8 mouse cellular contexts compared by ENCODE assay signal in genomic region chr16:49766326-49766725, GRCm38 (mm10). TPM values are rescaled to one million over a fixed set of nuclear protein-coding genes. Genes with fewer than 3 reads are reported as not detected.
DNase-seq lines count a peak whose midpoint lies in the region; ATAC-seq and TF ChIP-seq lines count a peak whose summit lies in the region.

No protein-coding gene starts in this region.

- H3K36me3 ChIP-seq in intestine, postnatal 0 days (ENCODE audit: control insufficient read depth, insufficient read depth), result no peaks in the 10 kb centered on the region; the same call in 1 of the 2 replicates

- H3K27me3 ChIP-seq in intestine, postnatal 0 days (replicated peaks; ENCODE audit: control insufficient read depth, insufficient read depth, low read length), result no peaks in the 10 kb centered on the region

- no peak overlapping the region for H3K4me2 ChIP-seq in intestine, postnatal 0 days (replicated peaks; ENCODE audit: low read depth)

- no peak overlapping the region for H3K27ac ChIP-seq in gastrocnemius, adult 2 months
- no peak overlapping the region for H3K27ac ChIP-seq in intestine, postnatal 0 days (ENCODE audit: low read depth, low read length)

- TF ChIP-seq CTCF in gastrocnemius, adult 2 months (IDR thresholded peaks at IDR 0.05), result peak; percentile 52
- peak; percentile 73 for TF ChIP-seq CTCF in intestine, postnatal 0 days (IDR thresholded peaks at IDR 0.05; ENCODE audit: low read depth)

- intact Hi-C loops in gastrocnemius, adult 2 months (cut with DNase I), result loop anchor here (10.0 kb wide), 1 partner anchor 88 kb away; no protein-coding TSS in a partner anchor
- intact Hi-C loops in gastrocnemius, postnatal 36 days (cut with DNase I), result no loop called here
- intact Hi-C loops in gastrocnemius, postnatal 14 days (cut with DNase I; ENCODE audit: low total_unique reads), result no loop called here

- no peaks in the 10 kb centered on the region for H3K4me1 ChIP-seq in intestine, postnatal 0 days (replicated peaks; ENCODE audit: control insufficient read depth, insufficient read depth, low read length)

- H3K4me3 ChIP-seq in gastrocnemius, adult 2 months, result no peak overlapping the region
- H3K4me3 ChIP-seq in intestine, postnatal 0 days (ENCODE audit: low read depth, low read length), result no peak overlapping the region

- no peaks in the 10 kb centered on the region for H3K9me3 ChIP-seq in intestine, postnatal 0 days (ENCODE audit: control insufficient read depth)

- no peak for ATAC-seq in intestine, postnatal 0 days
- ATAC-seq in megakaryocyte, adult 5-6 weeks (ENCODE audit: poor library complexity, severe bottlenecking), result peak; percentile 67

- 53% methylated on average over 3 of the region's 3 CpGs for WGBS in intestine, postnatal 0 days

- DNase-seq in gastrocnemius, adult 2 months, result no peak
- no peak for DNase-seq in gastrocnemius, postnatal 36 days
- peak; percentile 86 for DNase-seq in CD4-positive, CD25-positive, alpha-beta regulatory T cell, adult 2 months (ENCODE audit: low read depth, low spot score)
- DNase-seq in c-Kit-negative CD71-positive TER-119-positive erythroid progenitor cells, embryonic 14.5 days (ENCODE audit: low read depth, low spot score), result peak; percentile 60
- DNase-seq in Muller cell, postnatal 12 days (ENCODE audit: inconsistent ontology term), result no peak
- DNase-seq in gastrocnemius, postnatal 14 days, result no peak

- no peak overlapping the region for H3K9ac ChIP-seq in intestine, postnatal 0 days (ENCODE audit: low read depth, low read length)

RNA-seq across cellular contexts. Expression of gene Cd47, which starts 34.0 kb away (rescaled TPM):
- total RNA-seq in gastrocnemius, adult 2 months (2021), result 10 to 100 TPM; 24.0 to 29.3 TPM
- 10 to 100 TPM; 25.5 to 26.8 TPM for total RNA-seq in gastrocnemius, postnatal 36 days (2021)
- polyA plus RNA-seq in intestine, postnatal 0 days (2015; fragmentation: Nextera tagmentation; extraction: Ambion mirVana), result 98.2 and 113 TPM in 2 replicates
- total RNA-seq in megakaryocyte, adult 5-6 weeks (2015), result 343 and 360 TPM in 2 replicates
- total RNA-seq in megakaryocyte, adult 5-6 weeks (2017), result 145 and 164 TPM in 2 replicates
- total RNA-seq in gastrocnemius, postnatal 14 days (2021), result 10 to 100 TPM; 34.8 to 37.3 TPM

Comparison
In these comparisons a context has a peak if more than half of its experiments do, and no peak if none do; other contexts are left out.
1. DNase-seq: peak in CD4-positive, CD25-positive, alpha-beta regulatory T cell, adult 2 months (single experiment) and c-Kit-negative CD71-positive TER-119-positive erythroid progenitor cells, embryonic 14.5 days (single experiment); none in gastrocnemius, adult 2 months (single experiment), gastrocnemius, postnatal 36 days (0 of 2), Muller cell, postnatal 12 days (single experiment) and gastrocnemius, postnatal 14 days (single experiment).